Mouse (Mus musculus): ENCODE results near the gene Aptx.

The Aptx gene

GRCm38 (mm10) chr4:40680250-40680860, 22.6 kb downstream of the Aptx start:
- in situ Hi-C loops (cut with MboI; ENCODE audit: unreplicated experiment in 2 of 2), result loop anchor here (5.0 kb wide), 2 partner anchors 383 to 538 kb away; partner anchors contain the start of gene Aco1 (in 1 of the 2)

- in situ Hi-C loops (cut with MboI; ENCODE audit: unreplicated experiment in 2 of 2), result loop anchor here in 1 of 2 experiments (5.0 kb wide), 1 partner anchor 545 kb away; no protein-coding TSS in a partner anchor
Observed at GRCm38 (mm10) chr4:40677132-40677531, 25.9 kb downstream of the Aptx start.

DNA sequence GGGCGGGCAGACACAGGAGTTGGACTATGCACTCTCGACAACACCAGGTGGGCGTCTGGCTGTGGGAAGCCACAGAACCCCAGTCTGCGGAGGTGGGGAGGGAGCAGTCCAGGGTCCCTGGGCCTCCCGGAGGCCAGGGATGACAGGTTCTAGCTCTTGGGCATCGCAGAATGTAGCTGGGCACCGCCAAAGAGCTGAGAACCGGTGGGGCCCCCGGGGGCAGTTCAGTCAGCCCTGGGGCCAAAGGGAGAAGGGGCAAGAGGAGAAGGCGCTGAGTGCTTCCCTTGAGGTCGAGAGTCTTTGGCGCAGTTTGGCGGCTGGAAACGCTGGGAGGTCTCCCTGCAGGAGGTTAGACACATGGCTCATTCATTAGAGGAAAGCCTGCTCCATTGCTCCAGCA, 26.7 kb downstream of the Aptx start:
- in situ Hi-C loops (cut with MboI; ENCODE audit: unreplicated experiment in 2 of 2), result loop anchor here in 1 of 2 experiments (5.0 kb wide), 1 partner anchor 544 kb away; no protein-coding TSS in a partner anchor

GRCm38 (mm10) chr4:40673526-40673925, 29.5 kb downstream of the Aptx start:
- in situ Hi-C loops (cut with MboI; ENCODE audit: unreplicated experiment in 2 of 2), result no loop called here

DNA sequence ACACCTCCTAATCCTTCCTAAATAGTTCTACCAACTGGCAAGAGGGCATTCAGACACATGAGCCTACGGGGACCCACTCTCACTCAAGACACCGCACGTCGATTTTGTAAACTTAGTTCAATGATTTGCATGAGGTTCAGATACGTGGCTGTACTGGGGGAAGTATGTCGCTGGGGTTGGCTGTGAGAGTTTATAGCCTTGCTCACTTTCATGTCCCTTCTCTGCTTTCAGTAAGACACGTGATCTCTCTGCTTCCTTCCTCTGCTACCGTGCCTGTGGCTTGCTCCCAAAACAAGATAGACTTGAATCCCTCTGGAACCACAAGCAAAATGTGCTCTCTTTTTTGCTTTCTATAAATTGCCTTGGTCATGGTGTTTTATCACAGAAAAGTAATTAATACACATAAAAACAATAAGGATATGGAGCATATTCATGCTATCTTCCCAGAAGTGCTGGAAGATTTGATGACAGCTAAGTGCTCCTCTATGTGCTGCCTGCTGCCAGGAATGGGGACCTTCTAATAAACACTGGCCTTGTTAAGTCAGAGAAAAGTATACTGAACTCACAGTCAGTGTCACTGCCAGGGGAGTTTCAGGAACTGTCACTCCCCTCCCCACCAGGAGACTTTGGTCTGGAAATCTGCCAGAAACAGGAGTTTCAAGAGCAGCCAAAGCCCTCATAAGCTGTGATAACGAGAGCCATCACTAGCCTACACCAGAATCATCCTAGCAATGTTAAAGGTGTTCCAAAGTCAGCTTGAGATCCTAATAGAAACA, 36.6 kb downstream of the Aptx start:
- in situ Hi-C loops (cut with MboI; ENCODE audit: unreplicated experiment in 2 of 2), result no loop called here

- in situ Hi-C loops (cut with MboI; ENCODE audit: unreplicated experiment in 2 of 2), result no loop called here
Observed at GRCm38 (mm10) chr4:40651055-40651454, 51.9 kb downstream of the Aptx start.

DNA sequence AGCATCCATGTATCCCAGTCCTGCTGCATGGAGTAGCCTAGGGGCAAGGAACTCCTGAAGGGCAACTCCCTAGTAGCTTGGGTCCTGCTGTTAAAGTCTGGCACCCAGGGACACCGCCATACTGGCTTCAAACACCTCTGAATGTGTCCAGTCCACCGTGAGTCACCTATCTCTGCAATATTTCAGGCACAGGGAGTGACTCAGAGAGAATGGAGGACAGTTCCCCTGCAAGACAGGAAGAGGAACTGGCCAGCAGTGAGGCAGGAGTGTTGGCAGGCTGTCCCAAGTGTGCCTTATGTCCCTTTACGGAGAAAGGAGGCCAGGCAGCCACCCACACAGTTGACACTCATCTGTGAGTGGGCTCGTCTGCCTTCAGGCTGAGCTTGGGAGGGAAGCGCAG, 53.9 kb downstream of the Aptx start:
- in situ Hi-C loops (cut with MboI; ENCODE audit: unreplicated experiment in 2 of 2), result no loop called here

GRCm38 (mm10) chr4:40643567-40643966, 59.4 kb downstream of the Aptx start:
- in situ Hi-C loops (cut with MboI; ENCODE audit: unreplicated experiment in 2 of 2), result no loop called here

- in situ Hi-C loops (cut with MboI; ENCODE audit: unreplicated experiment in 2 of 2), result no loop called here
Observed at GRCm38 (mm10) chr4:40640991-40641390, 62.0 kb downstream of the Aptx start.
